Mouse (Mus musculus) induced T-regulatory cell, adult 2 months (primary cell): ENCODE measurements around the gene Chid1.

Source experiments
- DNase-seq: peaks from one replicate; pipeline ENCODE4 v3.0.0-alpha.2; 2012; ENCODE audit warnings: low read depth

The Chid1 gene

DNA sequence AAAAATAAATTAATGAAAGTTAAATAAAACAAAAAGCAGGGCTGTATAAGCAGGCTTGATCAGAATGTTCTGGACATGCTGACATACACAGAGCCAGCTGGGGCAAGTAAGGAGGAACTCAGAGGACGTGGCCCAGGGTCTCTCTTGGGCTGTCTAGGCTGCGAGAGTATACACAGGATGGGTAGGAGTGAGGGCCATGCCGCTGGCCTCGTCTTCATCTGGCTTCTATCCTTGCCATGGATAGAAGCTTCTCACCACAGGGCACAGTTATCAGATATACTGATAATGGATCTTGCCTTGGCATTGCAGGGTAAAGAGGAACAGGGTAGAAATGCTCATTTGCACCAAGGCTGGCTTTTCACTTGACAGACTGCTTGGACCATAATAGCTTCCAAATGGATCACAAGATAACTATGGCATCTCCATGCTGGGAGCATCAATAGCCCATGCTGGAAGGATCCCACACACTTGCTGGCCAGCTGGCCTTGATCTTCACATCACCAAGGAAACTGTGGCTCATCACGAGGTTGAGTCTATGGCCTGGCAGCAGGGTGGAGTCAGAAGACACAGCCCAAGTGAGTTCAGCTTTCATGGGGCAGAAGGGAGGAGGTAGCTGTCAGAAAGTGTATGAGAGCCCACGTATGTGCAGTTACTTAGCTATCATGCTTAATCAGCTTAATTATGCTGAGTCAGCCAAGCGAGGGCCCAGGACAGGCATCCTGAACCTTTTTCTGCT, 37.7 kb downstream of the Chid1 start:
- no peak for DNase-seq

- DNase-seq, result no peak
Observed at GRCm38 (mm10) chr7:141497600-141497999, 42.1 kb downstream of the Chid1 start.

GRCm38 (mm10) chr7:141495940-141496339, 43.7 kb downstream of the Chid1 start:
- no peak for DNase-seq

GRCm38 (mm10) chr7:141495379-141495778, 44.3 kb downstream of the Chid1 start:
- DNase-seq, result no peak

DNA sequence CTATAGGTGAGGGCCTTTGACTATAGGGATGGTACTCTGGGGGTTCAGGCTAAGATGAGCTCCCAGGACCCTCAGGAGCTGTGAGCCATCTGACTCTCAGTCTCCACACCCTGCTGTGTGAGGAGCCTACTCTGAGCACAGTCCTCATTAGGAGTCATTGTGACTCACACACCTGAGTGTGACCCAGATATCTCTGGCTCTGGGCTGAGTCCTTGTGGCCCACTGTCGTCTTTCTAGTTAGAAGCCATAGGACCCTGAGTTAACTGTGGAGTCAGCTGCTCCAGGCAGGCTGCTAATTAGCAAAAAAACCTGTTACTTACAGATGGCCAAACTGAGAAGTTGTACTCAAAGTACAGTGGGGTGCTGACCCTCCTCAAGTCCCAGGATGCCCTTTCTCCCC, 45.9 kb downstream of the Chid1 start:
- no peak for DNase-seq

DNA sequence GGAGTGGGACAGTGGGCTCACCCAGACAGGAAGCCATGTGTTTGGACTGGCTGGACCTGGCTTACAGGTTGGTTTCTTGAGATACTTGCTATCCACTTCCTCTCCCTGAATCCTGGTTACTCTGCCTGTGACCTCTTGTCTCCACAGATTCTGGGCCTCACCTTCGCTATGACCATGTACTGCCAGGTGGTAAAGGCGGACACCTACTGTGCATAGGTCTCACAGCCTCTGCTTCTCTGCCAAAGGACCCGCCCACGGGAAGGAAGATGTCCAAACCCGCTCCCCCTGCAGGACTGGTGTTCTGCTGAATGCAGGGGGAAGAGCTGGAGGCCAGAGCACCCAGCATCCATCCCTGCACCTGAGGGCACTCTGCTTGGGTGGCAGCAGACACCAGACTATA, 46.9 kb downstream of the Chid1 start:
- no peak for DNase-seq

DNA sequence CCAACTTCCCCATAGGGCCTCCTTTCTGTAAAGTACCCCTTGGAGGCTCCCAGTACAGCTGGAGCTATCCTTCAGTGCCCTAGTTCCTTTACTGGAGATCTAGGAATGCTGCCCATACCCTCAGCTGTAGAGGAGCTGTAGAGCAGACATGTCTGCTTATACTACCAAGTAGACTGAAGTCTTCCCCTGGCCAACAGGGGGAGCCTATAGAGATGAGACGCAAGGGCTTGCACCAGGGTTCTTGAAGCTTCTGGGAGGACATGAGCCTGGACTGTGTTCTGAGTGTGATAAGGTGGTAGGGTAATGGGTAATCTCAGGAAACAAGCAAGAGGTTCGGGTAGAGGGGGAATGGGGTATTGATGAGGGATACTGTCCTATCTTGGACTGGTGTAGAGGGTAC, 48.5 kb downstream of the Chid1 start:
- DNase-seq, result peak; percentile 44

- DNase-seq, result no peak
Observed at GRCm38 (mm10) chr7:141487141-141487540, 52.5 kb downstream of the Chid1 start.

DNA sequence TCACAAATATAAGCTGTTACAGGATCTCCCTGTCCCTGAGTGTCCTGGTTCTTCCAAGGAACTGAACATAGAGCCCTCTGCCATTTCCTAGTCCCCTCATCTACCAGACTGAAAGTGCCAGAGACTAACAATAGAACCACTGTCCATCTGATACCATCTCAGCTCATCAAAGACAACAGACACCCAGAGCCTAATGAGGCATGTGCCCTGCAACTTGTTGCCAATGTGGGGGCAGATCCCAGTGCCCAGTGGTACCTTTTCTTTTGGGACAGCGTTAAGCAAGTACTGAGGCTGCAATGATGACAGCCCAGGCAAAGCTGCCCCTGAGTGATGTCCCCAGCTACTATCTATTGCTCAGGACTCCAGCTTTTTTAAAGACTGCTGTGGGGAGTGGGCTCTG, 53.4 kb downstream of the Chid1 start:
- DNase-seq, result no peak

DNA sequence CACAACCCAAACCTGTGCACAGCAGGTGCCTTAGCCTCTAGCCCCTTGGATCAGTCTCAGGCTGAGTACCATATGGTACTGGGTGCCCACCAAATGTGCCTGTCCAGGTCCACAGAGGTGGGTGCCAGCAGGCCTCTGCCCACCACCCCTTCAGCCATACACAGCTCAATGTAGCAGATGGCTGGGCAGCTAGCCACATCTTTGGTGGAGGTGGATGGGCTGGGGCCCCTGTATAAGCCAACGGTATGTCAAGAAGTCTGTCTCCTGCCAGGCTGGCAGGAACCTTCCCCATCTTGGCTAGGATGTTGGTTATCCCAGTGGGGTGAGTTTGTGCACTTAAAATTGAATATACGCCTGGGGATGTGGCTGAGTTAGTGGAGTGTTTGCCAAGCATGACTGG, 54.1 kb downstream of the Chid1 start:
- no peak for DNase-seq

DNA sequence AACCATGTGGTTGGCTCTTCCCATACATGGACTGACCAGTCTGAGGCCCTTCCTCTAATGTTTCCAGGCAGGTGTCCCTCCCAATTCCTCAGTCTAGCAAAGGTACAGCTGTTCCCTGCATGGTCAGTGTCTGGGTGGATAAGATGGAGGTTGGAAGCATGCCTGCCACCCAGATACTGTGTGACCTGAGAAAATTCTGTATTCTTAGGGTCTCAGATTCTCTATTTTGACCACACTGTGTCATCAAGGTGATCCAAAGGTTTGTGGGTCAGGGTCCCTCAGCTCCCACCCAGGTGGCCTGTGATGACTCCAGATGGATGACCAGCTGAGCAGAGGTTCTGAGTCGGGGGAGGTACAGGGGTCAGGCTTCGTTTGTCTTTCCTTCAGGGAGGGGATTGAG, 54.5 kb downstream of the Chid1 start:
- DNase-seq, result no peak

GRCm38 (mm10) chr7:141484186-141485120, 55.2 kb downstream of the Chid1 start:
- no peak for DNase-seq

GRCm38 (mm10) chr7:141483114-141483653, 56.5 kb downstream of the Chid1 start:
- DNase-seq, result no peak

- no peak for DNase-seq
Observed at GRCm38 (mm10) chr7:141482531-141483024, 57.1 kb downstream of the Chid1 start.

DNA sequence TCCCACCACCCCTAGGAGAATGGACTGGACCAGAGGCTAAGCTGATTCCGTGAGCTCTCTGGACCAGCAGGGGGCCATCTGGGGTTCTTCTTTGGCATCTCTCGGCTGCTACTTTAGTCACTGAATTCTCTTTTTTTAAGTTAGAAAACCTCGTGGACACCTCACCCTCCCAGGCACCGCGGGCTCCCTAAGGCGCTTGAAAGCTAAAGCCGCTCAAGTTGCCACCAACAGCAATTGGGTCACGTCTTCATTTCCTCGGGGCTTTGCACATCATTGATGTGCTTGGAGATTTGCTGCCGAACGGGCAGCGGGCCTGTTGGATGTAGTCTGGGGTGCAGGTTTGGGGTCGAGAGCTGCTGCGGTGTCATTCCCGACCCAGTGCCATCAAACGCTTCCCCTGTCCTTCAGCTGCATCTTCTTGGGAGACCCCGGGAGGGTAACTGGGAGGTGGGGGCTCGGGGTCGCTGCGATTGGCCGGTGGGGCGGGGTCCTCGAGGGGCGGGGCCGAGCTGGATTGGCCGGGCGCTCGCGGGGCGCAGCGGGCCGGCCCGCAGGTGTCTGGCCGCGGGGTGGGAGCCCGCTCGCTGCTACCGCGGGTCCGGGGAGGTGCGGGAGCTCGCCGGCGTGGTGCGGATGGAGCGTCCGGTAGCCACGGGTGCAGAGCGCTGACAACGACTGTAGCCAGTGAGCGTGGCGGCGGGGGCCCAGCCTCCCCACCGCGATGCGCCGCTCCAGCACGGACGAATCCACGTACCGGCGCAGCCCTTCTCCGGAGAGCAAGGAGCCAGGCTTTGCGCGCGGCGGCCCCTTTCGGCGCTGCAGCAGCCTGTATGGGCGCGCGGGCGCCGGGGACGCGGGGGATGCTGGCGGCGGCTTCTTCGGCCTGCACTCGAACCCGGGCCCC, 57.9 kb downstream of the Chid1 start:
- DNase-seq, result peak; percentile 80

- peak; percentile 92 for DNase-seq
Observed at GRCm38 (mm10) chr7:141480842-141481497, 58.7 kb downstream of the Chid1 start.

GRCm38 (mm10) chr7:141478270-141478748, 61.3 kb downstream of the Chid1 start:
- no peak for DNase-seq

DNA sequence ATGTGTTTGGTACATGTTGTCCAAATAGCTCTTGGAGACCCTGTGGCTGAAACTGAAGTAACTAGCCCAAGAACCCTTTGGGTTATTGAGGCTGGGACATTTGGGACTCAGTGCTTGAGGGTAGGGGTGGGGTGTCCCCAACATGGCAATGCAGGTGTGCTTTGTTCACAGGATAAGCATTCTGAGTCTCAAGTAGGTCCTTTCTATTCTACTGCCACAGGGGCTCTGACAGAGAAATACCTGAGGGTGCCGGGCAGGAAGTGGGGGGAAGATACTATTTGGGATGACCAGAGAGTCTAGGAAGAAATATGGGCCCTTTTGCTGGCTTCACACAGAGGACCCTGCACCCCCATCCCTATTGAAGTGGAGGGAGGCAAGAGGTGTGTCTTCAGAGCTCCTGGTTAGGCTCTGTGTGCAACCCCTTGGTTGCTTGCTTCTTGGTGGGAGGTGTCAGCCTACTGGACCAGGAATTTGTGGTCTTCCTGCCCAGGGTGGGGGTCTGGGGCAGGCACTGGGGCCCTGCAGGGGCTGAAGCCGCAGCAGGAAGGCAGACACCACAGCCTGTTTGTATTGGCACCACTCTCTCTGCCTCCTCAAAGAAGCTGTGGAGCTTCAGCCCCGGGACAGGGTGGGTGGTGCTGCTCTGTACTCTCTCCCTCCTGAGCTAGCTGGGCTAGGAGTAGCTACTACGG, 61.9 kb downstream of the Chid1 start:
- no peak for DNase-seq

GRCm38 (mm10) chr7:141476981-141477370, 62.7 kb downstream of the Chid1 start:
- peak; percentile 44 for DNase-seq

- peak; percentile 54 for DNase-seq
Observed at GRCm38 (mm10) chr7:141476226-141476980, 63.3 kb downstream of the Chid1 start.
